Mouse (Mus musculus) small intestine, adult 2 months (tissue): ENCODE data around the gene Ppp6r1. TPM values are rescaled to one million over a fixed set of nuclear protein-coding genes. Genes with fewer than 3 reads are reported as not detected.

Experiments
- H3K27ac ChIP-seq: fragments of 200-500 bp; 2 replicates; pipeline ENCODE4 v1.5.1; 2012; ENCODE audit warnings: low read depth, low read length, control low read depth, inconsistent platforms; ENCODE audit not compliant: insufficient read depth
- H3K27me3 ChIP-seq: fragments of 200-500 bp; 2 replicates; pipeline ENCODE4 v1.6.1; 2012; ENCODE audit warnings: mild to moderate bottlenecking, moderate library complexity, low read length, inconsistent platforms; ENCODE audit not compliant: control insufficient read depth, insufficient read depth
- H3K36me3 ChIP-seq: fragments of 200-500 bp; 2 replicates; pipeline ENCODE4 v1.6.1; 2012; ENCODE audit warnings: mild to moderate bottlenecking, low read length, control low read depth, inconsistent platforms; ENCODE audit not compliant: control insufficient read depth, insufficient read depth
- H3K4me1 ChIP-seq: fragments of 200-500 bp; 2 replicates; pipeline ENCODE4 v1.6.1; 2012; ENCODE audit warnings: low read length, inconsistent platforms, mixed read lengths; ENCODE audit not compliant: control insufficient read depth, insufficient read depth, insufficient read length
- H3K4me3 ChIP-seq: fragments of 200-500 bp; 2 replicates; pipeline ENCODE4 v1.5.1; 2012; ENCODE audit warnings: low read depth, mild to moderate bottlenecking, control low read depth, inconsistent platforms, low read length, moderate library complexity
- CTCF ChIP-seq: fragments of 200-500 bp; IDR thresholded peaks from 2 replicates; pipeline ENCODE4 v1.5.1; 2012; ENCODE audit warnings: low read depth, mild to moderate bottlenecking, control low read depth, inconsistent platforms, low read length, moderate library complexity, mixed read lengths; ENCODE audit not compliant: insufficient replicate concordance, insufficient read length; ENCODE audit errors: extremely low read depth
- POLR2A ChIP-seq: fragments of 200-500 bp; IDR thresholded peaks from 2 replicates; pipeline ENCODE4 v1.6.1; 2012; ENCODE audit warnings: low read depth, mild to moderate bottlenecking, control low read depth, inconsistent platforms, low read length, moderate library complexity
- WGBS: fragments of 180-500 bp; shearing (Covaris S2); methylation state at CpG from one replicate; pipeline ENCODE4 v1.1.7; 2018; 5-methylcytosine and 5-hydroxymethylcytosine counted together
- polyA plus RNA-seq: library from polyadenylated mRNA; depleted of rRNA; stranded (reverse); fragments of >200 nt; gene quantifications from 2 replicates; pipeline ENCODE4 v1.2.3, GENCODE M21; 2012; rRNA removed

Gene Ppp6r1
- polyA plus RNA-seq = 69.9 and 142 TPM in 2 replicates

DNA sequence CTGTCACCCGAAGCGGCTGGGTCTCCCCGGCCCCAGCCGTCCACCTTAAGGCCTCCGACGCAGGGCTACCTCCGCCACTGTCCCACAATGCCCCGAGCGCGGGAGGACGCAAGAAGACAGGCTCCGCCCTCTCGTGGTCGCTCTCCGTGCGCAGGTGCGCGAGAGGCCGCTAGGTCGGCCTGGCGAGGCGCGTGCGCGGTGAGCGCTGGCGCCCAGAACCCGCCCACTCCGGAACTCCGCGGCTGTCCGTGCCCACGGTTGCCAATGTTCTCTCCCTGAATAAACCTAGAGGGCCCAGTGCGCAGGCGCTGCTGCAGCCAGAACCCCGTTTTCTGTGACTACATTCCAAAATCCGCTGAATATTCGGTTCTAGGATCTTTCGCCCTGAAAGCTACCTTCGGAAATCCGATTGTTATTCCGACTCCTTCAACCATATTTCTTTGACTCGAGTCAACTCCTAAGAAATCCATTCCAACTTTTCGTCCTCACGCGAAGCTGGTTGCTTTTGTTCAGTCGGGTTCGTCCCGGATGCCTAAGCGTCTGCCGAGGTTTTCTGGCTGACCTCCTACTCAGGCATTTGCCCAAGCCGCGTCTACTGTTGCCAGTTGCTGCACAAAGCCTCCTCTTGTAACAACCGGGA is at the start of gene Ppp6r1:
TSS of gene Ppp6r1 (minus strand) at position 108 of the 640 bp plus-strand sequence.
- H3K4me1 ChIP-seq = peaks cover 23% of the 10 kb centered on the region; the same call in 1 of the 2 replicates
- no peaks in the 10 kb centered on the region for H3K27me3 ChIP-seq
- WGBS = under 1% methylated on average over 54 of the region's 54 CpGs
- TF ChIP-seq POLR2A (peak; percentile 97), CTCF (peak; percentile 18; the same call in 1 of the 2 replicates)
- peak within 1 kb of the TSS; percentile 87 for H3K27ac ChIP-seq
- H3K36me3 ChIP-seq = no peaks in the 10 kb centered on the region
- H3K4me3 ChIP-seq = peak within 1 kb of the TSS; percentile 93

DNA sequence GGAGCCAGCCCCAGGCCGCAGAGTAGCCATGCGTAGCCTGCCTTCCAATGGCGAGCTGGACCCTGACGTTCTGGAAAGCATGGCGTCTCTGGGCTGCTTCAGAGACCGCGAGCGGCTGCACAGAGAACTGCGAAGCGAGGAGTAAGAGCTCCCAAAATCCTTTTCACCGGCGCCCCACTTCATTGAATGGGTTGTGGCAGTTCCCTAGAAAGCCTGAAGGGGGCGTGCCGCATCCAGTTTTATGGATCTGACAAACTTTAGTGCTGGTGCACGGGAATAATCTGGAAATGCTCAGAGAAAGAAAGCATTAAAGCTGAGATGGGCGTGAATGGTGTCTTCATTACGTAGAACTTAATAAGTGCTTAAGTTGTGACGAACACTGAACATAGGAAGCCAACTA is 46.3 kb upstream of the Ppp6r1 start:
- Histone ChIP-seq H3K36me3 (peaks cover 14% of the 10 kb centered on the region), H3K27me3 (no peaks in the 10 kb centered on the region; the same call in 1 of the 2 replicates), H3K4me1 (no peaks in the 10 kb centered on the region; the same call in 1 of the 2 replicates), H3K4me3 (no peak overlapping the region), H3K27ac (no peak overlapping the region)
- TF ChIP-seq CTCF (peak; percentile 67; the same call in 1 of the 2 replicates), POLR2A (no peak)
- 38% methylated on average over 18 of the region's 18 CpGs for WGBS

DNA sequence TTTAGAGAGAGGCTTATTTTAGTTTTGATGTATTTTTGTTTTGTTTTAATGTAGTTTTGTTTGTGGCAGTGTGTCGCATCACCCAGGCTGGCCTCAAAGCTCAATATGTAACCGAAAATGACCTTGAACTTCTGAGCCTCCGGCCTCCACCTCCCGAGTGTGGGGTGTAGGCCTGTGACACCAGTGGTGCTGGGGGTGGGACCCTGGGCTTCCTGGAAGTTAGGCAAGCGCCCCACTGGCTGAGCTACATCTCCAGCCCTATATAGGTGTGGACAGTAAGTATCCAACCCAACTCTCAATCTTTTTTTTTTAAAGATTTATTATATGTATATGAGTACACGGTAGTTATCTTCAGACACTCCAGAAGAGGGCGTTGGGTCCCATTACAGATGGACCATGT is 44.4 kb upstream of the Ppp6r1 start:
- no peak overlapping the region for H3K27ac ChIP-seq
- H3K4me1 ChIP-seq = no peaks in the 10 kb centered on the region; the same call in 1 of the 2 replicates
- WGBS = 81% methylated on average over 7 of the region's 7 CpGs
- TF ChIP-seq POLR2A (no peak), CTCF (no peak)
- no peak overlapping the region for H3K4me3 ChIP-seq
- no peaks in the 10 kb centered on the region for H3K27me3 ChIP-seq
- H3K36me3 ChIP-seq = peaks cover 6% of the 10 kb centered on the region; the same call in 1 of the 2 replicates

DNA sequence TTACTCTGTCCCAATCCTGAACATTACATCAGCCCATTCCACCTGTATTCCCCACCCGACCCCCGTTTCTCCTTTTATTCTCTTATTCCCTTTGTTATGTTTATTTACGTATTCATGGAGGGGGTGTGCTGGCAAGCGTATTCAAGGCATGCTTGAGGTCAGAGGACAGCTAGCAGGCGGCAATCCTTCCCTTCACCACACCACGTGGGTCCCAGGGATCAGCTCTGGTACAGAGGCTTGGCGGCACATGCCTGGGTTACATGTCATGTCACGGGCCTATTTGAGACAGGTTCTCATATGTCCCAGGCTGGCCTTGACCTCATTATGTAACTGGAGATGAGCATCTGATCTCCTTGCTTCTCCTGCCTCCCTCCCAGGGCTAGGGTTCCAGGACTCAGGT is 43.5 kb upstream of the Ppp6r1 start:
- H3K27ac ChIP-seq = no peak overlapping the region
- TF ChIP-seq CTCF (no peak), POLR2A (0 out of 2 replicates have a peak, but pooled peaks have one; percentile 20)
- peaks cover 4% of the 10 kb centered on the region; the same call in 1 of the 2 replicates for H3K36me3 ChIP-seq
- no peak overlapping the region for H3K4me3 ChIP-seq
- 68% methylated on average over 8 of the region's 8 CpGs for WGBS
- no peaks in the 10 kb centered on the region; the same call in 1 of the 2 replicates for H3K4me1 ChIP-seq
- H3K27me3 ChIP-seq = no peaks in the 10 kb centered on the region

DNA sequence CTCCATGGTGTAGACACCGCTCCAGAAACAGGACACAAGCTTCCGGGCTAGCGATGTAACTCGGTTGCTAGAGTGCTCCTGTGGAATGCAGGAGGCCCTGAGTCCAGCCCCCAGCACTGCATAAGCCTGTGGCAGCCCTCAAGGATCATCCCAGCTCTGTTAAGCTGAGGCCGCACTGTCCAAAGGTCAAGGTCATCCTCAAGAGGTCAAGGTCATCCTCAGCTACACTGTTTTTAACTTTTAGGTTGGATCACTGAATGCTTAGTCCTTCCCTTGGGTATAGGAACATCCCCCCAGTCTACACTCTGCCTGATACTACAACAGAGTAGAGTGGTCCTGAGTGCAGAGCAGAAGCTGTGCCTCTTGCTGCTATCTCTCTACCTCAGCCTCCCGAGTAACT is 34.2 kb upstream of the Ppp6r1 start:
- Histone ChIP-seq H3K4me3 (no peak overlapping the region), H3K27me3 (peaks cover 9% of the 10 kb centered on the region), H3K36me3 (no peaks in the 10 kb centered on the region), H3K27ac (no peak overlapping the region), H3K4me1 (no peaks in the 10 kb centered on the region)
- WGBS = 90% methylated on average over 6 of the region's 6 CpGs
- no peak for TF ChIP-seq POLR2A
- TF ChIP-seq CTCF = no peak

DNA sequence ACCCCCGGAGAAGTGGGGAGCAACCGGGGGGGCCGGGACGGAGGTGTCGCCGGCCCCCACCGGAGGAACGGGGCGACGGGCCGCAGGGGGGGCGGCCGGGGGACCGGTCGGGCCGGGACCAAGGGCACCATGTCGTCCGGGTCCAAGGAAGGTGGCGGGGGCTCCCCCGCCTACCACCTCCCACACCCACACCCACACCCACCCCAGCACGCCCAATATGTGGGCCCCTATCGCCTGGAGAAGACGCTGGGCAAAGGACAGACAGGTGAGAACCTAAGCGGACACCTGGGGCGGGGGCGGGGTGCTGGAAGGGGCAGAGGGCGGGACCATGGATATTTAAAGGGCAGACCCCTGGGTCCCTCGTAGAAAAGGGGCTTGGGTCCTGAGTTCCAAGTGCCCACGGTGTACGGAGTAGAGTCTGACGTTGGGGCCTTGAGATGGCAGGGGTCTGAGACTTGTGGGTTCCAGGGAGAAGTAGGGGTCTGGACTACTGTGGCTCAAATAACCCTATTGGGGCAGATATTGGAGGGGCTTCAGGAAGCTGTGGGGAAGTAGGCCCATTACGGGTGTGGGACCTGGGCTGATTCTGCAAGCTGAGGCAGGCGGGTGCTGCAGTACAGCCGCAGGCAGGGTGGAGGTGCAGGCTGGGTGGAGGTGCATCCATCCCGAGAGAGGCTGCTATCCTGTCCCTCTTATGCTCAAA is 32.3 kb upstream of the Ppp6r1 start:
- no peak for TF ChIP-seq CTCF
- no peak for TF ChIP-seq POLR2A
- H3K4me3 ChIP-seq = peak overlapping the region; percentile 54
- WGBS = 17% methylated on average over 29 of the region's 35 CpGs

DNA sequence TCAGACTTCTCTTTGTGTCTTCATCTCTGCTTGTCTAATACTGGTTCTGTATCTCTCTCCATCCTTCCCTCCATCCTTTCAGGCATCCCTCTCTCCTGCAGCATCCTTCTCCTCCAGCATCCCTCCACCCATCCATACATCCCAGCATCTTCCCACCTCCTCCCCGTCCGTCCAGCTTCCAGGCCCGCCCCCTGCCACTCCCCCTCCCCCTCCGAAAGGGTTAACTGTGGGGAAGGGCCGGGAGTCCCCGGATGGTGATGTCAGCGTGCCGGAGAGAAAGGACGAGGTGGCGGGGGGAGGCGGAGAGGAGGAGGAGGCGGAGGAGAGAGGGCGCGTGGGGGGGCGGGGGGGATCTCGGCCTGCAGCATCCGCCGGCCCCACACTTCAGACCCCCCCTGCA is 31.6 kb upstream of the Ppp6r1 start, which contains the start of gene Brsk1:
TSS of gene Brsk1 (plus strand) at position 218 of the 400 bp plus-strand sequence.
- H3K4me1 ChIP-seq = no peaks in the 10 kb centered on the region
- WGBS = 2% methylated on average over 11 of the region's 18 CpGs
- TF ChIP-seq CTCF (no peak), POLR2A (no peak)
- H3K4me3 ChIP-seq = peak within 1 kb of the TSS; percentile 54
- peaks cover 9% of the 10 kb centered on the region for H3K27me3 ChIP-seq
- no peak within 1 kb of the TSS for H3K27ac ChIP-seq
- no peaks in the 10 kb centered on the region for H3K36me3 ChIP-seq

More for the DNA sequence above, 32.3 kb upstream of the Ppp6r1 start:
- Histone ChIP-seq H3K27ac (no peak overlapping the region), H3K4me1 (no peaks in the 10 kb centered on the region), H3K27me3 (peaks cover 9% of the 10 kb centered on the region), H3K36me3 (no peaks in the 10 kb centered on the region)
